Mouse (Mus musculus) spleen, embryonic (tissue): ENCODE measurements around the gene Wdtc1.

Experiments
- CTCF ChIA-PET: fragments of 350-600 bp; sonication (Branson Sonifier 250); formaldehyde crosslinking; loops from one replicate; lab custom pipeline; 2022; lab: Charles Lee

Wdtc1 gene

DNA sequence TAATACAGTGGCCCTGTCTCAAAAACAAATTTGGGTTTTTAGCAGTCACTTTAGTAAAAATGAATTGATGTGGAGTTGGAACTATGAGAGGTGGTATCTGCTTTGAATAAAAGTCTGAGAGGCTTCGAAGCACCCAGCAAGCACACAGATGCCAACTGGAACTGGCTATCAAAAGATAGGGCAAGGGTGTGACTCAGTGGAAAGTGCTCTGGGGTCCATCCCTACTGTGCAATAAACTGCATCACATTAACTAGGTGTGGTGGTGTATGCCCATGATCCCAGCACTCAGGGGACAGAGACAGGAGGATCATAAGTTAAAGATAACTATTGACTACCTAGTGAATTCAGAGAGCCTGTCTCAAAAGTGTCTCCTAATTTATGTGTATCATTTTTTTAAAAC, 62.0 kb downstream of the Wdtc1 start:
- CTCF ChIA-PET, result interaction anchor here (1.3 kb wide), 1 partner anchor 73 kb away, joined by 4 read pairs; no protein-coding TSS in a partner anchor

DNA sequence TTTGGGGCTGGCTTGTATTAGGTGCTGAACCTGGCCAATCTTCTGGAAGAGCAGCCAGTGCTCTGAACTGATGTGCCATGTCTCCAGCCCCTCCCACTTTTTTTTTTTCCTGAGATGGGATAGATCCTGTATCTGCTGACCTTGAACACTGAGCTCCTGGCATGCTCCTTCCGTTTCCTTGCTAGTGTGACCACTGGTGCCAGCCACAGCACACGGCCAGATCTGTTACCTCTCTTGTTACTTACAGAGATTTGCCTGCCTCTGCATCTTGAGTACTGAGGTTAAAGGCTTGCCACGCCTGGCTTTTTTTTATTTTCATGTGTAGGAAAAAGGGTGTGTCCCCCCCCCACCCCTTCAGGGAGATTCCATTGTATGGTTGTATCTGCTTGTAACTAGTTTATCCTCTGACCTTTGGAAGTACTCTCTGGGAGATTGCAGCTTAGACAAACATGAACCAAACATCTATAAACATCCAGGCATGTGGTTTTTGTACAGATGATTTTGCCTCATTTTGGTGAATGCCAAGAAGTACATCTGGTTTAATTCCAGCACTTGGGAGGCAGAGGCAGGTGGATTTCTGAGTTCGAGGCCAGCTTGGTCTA, 66.7 kb downstream of the Wdtc1 start:
- CTCF ChIA-PET, result interaction anchor here (0.6 to 1.0 kb wide), 3 partner anchors 10 to 1633 kb away, joined by 3 read pairs; no protein-coding TSS in a partner anchor

DNA sequence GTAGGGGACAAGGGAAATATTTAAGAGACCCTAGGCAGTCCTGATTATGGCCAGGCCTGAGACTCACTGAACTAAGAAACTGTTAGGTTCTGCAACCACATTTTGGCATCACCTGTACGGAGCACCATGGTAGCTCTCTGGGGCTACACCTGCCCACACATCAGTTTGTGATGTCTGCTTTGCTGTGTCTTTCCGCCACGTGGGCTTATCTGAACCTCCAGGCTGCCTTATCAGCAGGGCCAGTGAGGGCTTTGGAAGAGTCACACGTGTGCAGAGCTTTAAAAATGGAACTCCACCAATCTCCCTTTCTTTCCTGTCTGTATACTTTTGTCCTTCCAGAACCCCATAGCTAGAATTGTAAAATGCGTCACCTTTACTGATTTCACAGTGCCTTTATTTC, 67.3 kb downstream of the Wdtc1 start:
- CTCF ChIA-PET, result interaction anchor here (0.6 to 1.1 kb wide), 4 partner anchors 9 to 1634 kb away, joined by 3 to 6 read pairs (median 3); no protein-coding TSS in a partner anchor

DNA sequence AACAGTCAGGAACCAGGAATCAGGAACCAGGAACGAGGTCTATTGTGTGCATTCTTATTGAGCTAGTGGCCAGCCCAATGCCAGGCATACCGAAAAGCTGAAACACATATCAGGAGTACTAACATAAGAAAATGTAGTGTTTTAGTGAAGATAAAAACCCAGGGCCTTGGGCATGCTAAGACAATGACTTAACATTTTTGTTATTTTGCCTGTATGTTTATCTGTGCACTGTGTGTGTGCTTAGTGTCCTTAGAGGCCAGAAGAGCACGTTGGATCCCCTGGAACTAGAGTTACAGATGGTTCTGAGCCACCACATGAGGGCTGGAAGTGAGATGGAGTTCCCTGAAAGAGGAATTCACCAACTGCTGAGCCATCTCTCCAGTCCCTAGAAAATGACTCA, 68.0 kb downstream of the Wdtc1 start:
- CTCF ChIA-PET, result interaction anchor here (0.5 to 1.1 kb wide), 2 partner anchors 9 to 42 kb away, joined by 3 to 5 read pairs; no protein-coding TSS in a partner anchor

DNA sequence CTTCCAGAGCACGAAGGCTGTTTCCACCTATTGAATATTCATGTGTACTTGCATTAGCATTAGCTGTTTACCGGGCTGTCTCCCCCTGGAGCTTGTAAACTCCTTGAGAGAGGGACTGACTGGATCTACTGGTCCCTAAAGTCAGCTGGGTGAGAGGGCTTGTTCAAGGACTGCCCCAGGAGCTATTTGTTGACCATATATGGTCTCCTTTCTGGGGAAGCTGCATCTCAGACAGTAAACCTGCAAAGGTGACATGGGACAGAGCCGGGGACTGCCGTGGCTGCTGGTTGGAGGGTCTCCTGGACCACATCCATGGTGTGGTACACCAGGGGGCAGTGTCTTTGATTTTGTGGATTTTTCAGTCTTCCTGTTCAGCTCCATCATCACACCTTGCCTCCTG, 70.6 kb downstream of the Wdtc1 start:
- CTCF ChIA-PET, result no interaction called here

DNA sequence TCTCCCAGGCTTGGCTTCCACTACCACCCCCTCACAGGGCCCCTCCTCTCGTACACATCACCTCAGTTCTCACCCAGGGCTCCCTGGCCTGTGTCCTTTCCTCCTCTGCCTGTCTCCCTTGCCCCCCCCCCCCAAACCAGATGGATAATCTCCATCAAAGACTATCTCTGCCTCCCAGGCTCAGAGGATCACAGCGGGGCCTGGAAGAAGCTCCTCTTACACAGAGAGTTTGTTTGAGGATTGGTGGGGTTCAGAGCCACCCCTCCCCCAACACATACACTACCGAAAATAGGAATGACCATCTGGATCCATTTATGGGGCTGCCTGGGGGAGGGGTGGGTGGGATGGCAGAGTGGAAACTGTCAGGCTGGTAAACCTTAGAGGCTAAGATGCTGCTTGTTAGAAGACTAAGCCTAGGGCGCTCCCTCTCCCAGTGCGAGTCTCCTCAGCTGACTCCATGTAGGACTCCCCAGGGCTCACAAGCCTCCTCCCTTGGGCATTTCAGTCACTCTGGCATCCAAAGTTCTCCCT, 71.3 kb downstream of the Wdtc1 start:
- CTCF ChIA-PET, result no interaction called here

DNA sequence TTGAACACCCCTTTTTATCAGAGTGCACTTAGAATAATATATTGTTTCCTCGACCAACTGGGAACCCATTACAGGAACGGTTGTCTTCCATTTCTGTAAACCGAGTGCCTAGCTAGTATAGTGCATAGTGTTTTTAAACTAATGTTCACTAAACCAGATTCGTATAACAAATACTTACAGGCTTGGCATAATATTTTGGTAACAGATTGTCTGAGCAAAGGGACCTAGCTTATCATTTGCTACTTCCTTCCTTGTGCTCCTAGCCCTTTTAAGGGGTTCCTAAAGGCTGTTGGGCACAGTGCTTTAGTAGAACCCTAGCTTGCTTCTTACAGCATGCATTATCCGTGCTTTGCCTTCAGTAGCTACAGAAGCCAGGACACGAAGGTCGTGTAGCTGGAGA, 71.8 kb downstream of the Wdtc1 start:
- CTCF ChIA-PET, result no interaction called here

DNA sequence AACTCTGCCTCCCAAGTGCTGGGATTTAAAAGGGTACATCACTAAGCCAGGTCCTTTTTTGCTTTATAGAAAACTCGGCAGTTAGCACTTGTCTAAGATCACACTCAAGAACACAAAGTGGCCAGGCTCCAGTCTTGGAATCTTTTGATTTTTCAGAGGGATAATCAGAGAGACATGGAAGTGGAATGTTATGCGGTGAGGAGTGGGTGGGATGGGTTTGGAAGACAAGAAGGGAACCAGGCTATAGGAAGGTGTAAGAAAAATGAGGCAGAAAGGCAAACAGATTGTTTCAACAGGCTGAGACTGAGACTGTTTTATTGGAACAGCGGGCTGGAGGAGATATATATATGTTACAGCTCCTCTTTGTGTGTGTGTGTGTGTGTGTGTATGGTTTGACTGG, 74.8 kb downstream of the Wdtc1 start:
- CTCF ChIA-PET, result no interaction called here

DNA sequence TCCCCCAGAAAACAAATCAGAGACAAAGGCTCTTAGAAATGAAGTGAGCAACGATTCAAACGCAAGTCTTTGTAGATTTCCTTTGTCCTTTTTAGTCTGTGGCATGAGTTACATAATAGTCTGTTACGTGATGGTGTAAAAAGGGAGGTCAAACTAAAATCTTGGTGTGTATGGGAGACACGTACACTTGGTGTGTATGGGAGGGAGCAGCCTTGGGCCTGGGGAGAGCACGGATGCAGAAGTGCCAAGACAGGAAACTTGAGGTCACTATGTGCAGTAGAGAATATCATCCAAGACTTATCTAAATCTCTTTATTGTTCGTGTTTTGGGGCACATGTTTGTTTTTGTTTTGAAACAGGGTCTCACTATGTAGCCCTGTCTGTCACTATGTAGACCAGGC, 75.2 kb downstream of the Wdtc1 start:
- CTCF ChIA-PET, result no interaction called here

DNA sequence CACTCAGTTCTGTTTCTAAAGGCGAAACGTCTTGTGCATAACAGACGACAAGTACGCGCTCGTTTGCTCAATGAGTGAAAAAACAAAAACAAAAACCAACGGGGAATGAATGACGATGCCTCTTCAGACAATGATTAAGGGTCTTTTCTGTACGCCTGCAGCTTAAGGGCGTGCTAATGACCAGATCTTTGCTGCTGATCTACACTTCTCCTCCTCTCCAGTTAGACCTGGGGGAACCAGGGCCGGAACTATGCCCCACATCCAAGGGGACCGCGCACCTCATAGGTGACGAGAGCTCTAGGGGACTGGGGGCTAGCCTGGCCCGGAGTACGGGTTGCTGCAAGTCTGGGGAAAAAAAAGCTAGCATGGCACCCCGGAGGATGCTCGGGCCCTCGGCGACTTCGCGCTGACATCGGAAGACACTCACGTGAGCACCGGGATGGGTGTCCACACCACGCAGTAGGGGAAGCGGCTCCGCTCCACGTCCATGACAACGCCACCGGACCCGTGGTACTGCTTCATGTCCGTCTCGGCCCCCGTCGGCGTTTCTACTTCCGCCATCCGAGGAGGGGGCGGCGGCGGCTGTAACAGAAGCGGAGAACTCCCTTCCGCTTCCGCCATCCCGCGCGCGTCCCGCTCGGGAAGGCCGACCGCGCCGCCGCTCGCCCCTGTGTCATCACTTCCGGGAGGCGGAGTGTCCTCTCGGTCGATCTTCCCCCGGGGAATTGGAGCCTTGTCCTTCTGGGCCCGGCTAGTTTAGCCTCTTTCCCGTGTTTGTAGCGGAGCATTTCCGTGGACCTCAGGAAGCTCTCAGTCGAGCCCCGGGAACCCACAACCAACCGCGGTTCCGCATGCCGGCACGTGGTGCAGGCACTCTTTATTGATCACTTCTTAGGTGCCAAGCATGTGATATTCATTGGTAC, 75.9 kb downstream of the Wdtc1 start, which contains the start of gene Tmem222:
Gene Tmem222 (minus strand): TSS at position 689 of the 923 bp plus-strand sequence.
- CTCF ChIA-PET, result interaction anchor here (0.6 to 0.7 kb wide), 3 partner anchors 8 to 165 kb away, joined by 3 to 5 read pairs (median 3); no protein-coding TSS in a partner anchor

DNA sequence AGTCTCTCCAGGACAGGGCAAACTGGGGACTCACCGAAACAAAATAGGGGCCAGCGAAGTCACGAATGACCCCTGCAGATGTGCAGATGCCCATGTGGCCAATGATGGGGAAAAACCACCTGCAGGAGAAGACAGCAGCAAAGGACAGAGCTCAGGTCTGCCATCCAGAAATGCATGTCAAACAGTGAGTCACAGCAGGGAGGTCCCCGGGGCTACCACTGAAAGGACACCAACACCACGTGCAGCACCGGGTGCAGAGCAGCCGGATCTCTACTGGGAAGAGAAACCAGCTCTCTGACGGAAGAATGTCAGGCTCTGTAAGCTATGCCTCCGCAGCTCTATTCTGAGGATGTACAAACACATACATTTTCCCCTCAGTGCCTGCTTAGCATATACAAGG, 82.4 kb downstream of the Wdtc1 start:
- CTCF ChIA-PET, result interaction anchor here (0.5 kb wide), 1 partner anchor 17 kb away, joined by 3 read pairs; no protein-coding TSS in a partner anchor

DNA sequence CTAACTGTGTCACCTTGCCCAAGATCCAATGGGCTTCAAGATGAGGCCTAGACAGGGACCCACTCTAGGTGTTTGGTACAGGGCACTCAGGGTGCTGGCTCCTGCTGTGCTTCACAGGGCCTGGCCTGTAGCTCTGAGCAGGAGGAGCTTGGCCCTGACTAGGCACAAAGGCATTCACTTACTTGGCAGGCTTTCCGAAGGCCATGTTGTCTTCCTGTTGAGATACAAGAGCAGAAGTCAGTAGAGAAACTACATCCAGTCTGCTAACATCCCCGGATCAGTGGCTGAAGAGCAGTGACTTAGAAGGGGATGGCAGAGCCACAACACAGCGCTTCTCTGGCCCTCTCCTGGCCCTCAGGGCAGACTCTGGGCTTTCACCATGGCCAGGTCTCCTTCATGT, 83.7 kb downstream of the Wdtc1 start:
- CTCF ChIA-PET, result no interaction called here

DNA sequence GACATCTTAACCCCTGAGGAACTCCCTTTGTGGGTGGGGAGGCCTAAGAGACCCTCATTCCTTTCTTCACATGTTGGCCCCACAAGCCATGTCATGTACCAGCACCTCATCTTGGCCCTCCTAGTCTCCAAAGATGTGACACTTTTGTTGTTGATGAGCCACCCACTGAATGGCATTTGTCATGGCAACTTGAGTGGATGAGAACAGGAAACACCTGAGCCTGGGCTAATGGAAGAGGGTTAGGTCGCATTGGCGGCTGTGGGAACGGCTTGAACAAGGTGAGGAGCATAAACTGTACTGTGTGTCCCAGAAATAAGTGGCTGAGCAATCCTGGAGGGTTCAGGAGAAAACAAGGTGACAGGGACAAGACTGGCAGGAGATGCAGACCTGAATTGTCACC, 84.3 kb downstream of the Wdtc1 start:
- CTCF ChIA-PET, result no interaction called here

DNA sequence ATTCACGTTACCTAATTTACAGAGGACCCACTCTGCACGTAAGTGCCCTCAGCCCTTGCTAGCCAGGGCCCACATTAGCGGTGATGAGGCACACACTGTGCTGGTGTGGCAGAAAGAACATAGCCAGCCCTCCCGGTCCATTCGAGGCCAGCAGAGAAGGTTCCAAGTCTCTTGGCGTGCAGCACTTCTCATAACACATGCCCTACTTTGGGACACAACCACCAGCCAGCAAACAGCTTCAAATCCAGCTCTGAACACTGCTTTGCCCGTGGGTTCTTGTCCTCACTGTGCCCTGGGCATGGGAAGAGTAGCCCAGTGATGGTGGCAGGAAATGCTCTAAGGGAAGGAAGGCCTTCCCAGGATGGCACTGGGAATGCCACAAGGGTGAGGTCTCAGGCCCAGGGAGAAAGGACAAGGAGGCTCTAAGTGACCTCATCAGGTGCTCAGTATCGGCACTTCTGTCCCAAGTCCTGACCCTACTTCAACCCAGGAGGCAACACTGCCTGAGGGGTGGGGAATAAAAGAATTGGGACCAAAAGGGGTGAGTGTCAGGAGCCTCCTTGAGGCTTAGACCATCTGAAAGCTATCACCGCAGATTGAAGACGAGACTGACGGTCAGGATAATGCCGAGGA, 86.9 kb downstream of the Wdtc1 start:
- CTCF ChIA-PET, result no interaction called here

DNA sequence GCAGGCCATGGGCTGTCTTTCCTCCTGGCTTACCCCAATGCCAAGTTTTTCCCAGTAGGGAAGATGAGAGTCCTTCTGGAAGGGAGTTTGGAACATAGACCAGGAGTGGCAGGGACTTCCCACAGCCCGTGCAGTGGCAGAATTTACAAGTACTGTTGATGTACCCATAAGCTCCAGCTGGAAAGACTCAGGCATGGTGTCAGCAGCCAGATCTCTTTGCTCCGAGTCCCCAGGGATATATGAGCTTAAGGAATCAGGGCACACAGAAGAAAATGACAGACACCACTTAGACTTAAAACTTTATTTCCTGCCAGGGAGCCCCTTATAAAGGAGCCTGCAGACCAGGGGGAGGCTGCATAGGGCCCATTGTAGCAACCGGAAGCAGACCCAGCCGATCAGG, 87.5 kb downstream of the Wdtc1 start:
- CTCF ChIA-PET, result no interaction called here

DNA sequence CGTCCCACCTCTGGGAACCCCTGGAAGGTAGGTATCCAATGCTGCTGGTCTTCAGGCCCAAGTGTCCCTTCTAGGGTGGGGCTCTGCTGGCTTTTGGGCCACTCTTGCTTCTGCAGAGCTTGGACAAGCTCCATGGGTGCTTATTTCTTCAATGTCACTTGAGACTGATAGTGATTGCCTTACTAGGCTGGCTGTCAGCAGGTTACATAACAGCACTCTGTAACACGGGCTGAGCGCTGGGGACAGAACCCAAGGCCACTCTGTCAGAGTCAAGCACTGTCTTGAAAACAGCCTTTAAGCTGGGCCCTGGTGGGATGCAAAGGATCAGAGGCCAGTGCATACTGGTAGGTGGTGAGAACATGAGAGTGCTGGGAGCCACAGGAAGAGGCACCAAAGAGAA, 88.0 kb downstream of the Wdtc1 start:
- CTCF ChIA-PET, result no interaction called here

DNA sequence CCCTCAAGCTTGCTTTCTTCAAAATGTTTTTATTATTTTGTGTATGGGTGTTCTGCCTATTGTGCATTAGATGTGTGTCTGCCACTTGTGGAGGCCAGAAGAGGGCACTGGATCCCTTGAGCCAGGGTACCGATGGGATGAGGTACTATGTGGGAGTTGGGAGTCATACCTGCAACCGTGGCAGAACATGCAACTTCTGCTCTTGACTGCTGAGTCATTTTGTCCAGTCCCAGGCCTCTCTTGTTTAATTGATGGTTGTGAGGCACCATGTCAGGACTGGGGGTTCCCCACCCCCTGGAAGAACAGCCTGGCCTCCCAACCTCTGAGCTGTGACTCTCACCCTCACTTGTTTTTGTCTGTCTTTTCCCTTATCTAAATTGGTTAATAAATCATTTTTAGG, 88.7 kb downstream of the Wdtc1 start:
- CTCF ChIA-PET, result no interaction called here

DNA sequence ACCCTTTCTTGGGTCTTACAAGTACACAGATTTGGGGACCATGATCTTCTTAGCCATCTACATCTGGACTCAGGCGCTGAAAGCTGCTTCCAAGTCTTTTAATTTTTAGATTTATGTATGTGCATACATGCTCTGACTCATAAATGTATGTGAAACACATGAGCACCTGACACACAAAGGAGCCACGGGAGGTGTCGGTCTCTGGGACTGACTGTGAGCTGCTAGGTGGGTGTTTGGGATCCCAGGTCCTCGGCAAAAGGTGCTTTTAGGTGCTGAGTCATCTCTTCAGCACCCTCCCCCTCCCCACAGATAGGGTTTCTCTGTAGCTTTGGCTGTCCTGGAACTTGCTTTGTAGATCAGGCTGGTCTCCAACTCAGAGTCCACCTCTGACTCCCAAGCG, 89.5 kb downstream of the Wdtc1 start:
- CTCF ChIA-PET, result interaction anchor here (0.7 kb wide), 1 partner anchor 343 kb away, joined by 3 read pairs; no protein-coding TSS in a partner anchor

DNA sequence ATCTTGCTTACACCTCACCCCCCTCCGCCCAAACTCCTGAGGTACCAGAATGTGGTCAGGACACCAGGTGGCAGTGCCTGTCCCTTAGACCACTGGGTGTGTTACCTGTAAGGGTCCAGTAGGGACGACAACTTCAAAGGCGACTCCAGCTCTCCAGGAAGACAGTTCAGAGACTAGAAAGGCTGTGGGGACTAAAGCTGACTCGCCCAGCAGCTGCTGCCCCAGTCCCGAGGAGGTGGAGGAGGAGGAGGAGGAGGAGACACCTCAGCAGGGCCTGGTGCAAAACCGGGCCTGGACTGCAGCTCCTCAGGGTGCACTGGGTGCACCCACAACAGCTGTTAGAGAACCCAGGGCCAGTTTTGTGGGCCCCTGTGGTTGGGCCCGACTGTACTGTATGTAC, 90.4 kb downstream of the Wdtc1 start, which contains the start of gene Sytl1:
Gene Sytl1 (minus strand): TSS at position 232 of the 400 bp plus-strand sequence.
- CTCF ChIA-PET, result no interaction called here

DNA sequence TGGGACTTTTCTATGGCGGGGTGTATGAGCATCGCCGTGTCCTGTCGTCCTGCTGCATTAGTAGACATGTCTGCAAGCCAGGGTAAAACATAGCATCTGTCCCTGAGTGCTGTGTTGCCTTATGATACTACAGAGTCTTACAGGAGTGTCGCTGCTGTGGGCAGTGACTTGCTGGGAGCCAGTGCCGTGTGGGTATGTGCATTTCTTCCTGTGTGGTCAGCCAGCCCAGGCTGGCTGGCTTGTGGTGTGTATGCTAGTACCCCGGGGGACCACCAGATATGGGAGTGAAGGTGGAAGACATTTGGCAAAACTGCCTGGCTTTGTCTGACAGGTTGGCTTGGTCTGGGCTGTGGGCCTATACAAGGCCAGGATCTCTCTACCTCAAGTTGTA, 90.9 kb downstream of the Wdtc1 start:
- CTCF ChIA-PET, result no interaction called here

DNA sequence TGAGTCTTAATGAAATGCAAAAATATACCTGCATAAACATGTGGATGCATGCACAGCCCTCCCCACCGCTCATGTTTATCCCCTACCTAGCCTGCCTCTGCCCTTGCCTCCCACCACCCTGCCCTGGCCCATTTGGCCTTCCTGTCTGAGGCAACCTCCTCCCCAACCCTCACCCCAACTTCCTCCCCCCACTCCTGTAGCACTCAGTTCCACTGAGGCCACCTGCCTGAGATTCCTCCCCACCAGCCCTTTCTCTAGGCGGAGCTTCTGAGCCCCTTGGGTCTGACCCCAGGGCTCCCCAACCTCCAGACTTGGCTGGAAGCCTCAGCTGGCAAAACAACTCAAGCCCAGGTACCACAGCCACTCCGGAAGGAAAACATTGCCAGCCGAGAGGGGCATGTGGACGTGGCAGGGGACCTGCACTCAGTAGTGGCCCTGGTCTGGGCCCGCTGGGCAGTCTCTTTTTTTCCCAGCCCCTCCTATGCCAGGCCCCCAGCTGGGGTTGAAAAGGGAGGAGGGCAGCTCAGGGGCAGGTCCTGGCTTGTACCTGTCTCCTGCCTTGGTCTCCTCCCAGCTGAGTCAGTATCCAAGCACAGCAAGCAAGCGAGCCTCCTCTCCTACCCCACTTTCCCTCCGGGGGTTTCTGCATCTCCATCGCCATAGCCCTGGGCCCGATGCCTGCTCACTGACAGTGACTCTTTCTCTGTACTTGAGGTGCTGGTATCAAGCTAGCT, 91.5 kb downstream of the Wdtc1 start:
- CTCF ChIA-PET, result interaction anchor here (0.7 kb wide), 1 partner anchor 18 kb away, joined by 6 read pairs; no protein-coding TSS in a partner anchor
